8 mouse cellular contexts compared by ENCODE assay signal in genomic region chr2:180499741-180500140, GRCm38 (mm10). TPM values are rescaled to one million over a fixed set of nuclear protein-coding genes. Genes with fewer than 3 reads are reported as not detected.
DNase-seq lines count a peak whose midpoint lies in the region; ATAC-seq and TF ChIP-seq lines count a peak whose summit lies in the region.

Gene Ntsr1, plus strand, starts transcription at chr2:180499976.

- peaks cover 31% of the 10 kb centered on the region for H3K4me1 ChIP-seq in E14TG2a.4 (replicated peaks; ENCODE audit: low read depth, low read length)
- H3K4me1 ChIP-seq in forebrain, embryonic 16.5 days (replicated peaks; ENCODE audit: control insufficient read depth, insufficient read depth, low read length), result peaks cover 36% of the 10 kb centered on the region

- H3K36me3 ChIP-seq in E14TG2a.4 (ENCODE audit: insufficient read depth, low read length), result no peaks in the 10 kb centered on the region
- H3K36me3 ChIP-seq in forebrain, embryonic 16.5 days (ENCODE audit: control insufficient read depth, insufficient read depth), result no peaks in the 10 kb centered on the region

- H3K9ac ChIP-seq in forebrain, embryonic 16.5 days (replicated peaks; ENCODE audit: low read depth, low read length), result peak within 1 kb of the TSS; percentile 63

- H3K27me3 ChIP-seq in E14TG2a.4 (ENCODE audit: insufficient read depth, low read length), result peaks cover 83% of the 10 kb centered on the region
- H3K27me3 ChIP-seq in forebrain, embryonic 16.5 days (replicated peaks; ENCODE audit: control insufficient read depth, insufficient read depth, low read length), result no peaks in the 10 kb centered on the region

- H3K27ac ChIP-seq in gastrocnemius, adult 2 months, result no peak within 1 kb of the TSS
- peak within 1 kb of the TSS; percentile 41; the same call in 1 of the 2 replicates for H3K27ac ChIP-seq in forebrain, embryonic 16.5 days (ENCODE audit: low read length)

- intact Hi-C loops in gastrocnemius, adult 2 months (cut with DNase I), result no loop called here
- intact Hi-C loops in left cerebral cortex, postnatal 4 days (cut with DNase I), result no loop called here

- H3K4me3 ChIP-seq in gastrocnemius, adult 2 months, result peak within 1 kb of the TSS; percentile 18; the same call in 1 of the 2 replicates
- H3K4me3 ChIP-seq in E14TG2a.4 (replicated peaks; ENCODE audit: low read length), result peak within 1 kb of the TSS; percentile 70
- peak within 1 kb of the TSS; percentile 47 for H3K4me3 ChIP-seq in forebrain, embryonic 16.5 days (replicated peaks; ENCODE audit: low read length)

- DNase-seq in gastrocnemius, adult 2 months, result no peak
- DNase-seq in gastrocnemius, adult 8-10 months (ENCODE audit: low spot score in 2 of 2), result no peak
- no peak for DNase-seq in left cerebral cortex, postnatal 4 days
- peak; percentile 75 to 78 for DNase-seq in right cerebral cortex, postnatal 10 days (ENCODE audit: low spot score in 2 of 2)
- no peak for DNase-seq in thymus, postnatal 0 days (ENCODE audit: low spot score)
- DNase-seq in spleen, adult 18-20 months, result no peak

- H3K4me2 ChIP-seq in forebrain, embryonic 16.5 days (ENCODE audit: low read length), result peak within 1 kb of the TSS; percentile 76

- TF ChIP-seq CTCF in gastrocnemius, adult 2 months (IDR thresholded peaks at IDR 0.05), result no peak
- no peak for TF ChIP-seq CTCF in E14TG2a.4 (conservative IDR thresholded peaks at IDR 0.05; ENCODE audit: low read length)

- WGBS in forebrain, embryonic 16.5 days, result 0% methylated on average over 29 of the region's 30 CpGs

- peak; percentile 73 for ATAC-seq in forebrain, embryonic 16.5 days

- no peaks in the 10 kb centered on the region for H3K9me3 ChIP-seq in E14TG2a.4 (ENCODE audit: low read length)
- H3K9me3 ChIP-seq in forebrain, embryonic 16.5 days (ENCODE audit: control insufficient read depth, low read length), result no peaks in the 10 kb centered on the region

RNA-seq across cellular contexts. Expression of gene Ntsr1, which starts in this region (rescaled TPM):
- not detected for total RNA-seq in gastrocnemius, adult 2 months (2021)
- under 1 TPM in 1 of 4 experiments, not detected in 3; 0.11 TPM for total RNA-seq in gastrocnemius, adult 8-10 months (2022)
- polyA plus RNA-seq in forebrain, embryonic 16.5 days (2015; fragmentation: Nextera tagmentation; extraction: Ambion mirVana), result 13.2 and 13.4 TPM in 2 replicates
- total RNA-seq in left cerebral cortex, postnatal 4 days (2021), result 10 to 100 TPM; 52.1 to 54.5 TPM
- polyA plus RNA-seq in thymus, postnatal 0 days (2015; fragmentation: Nextera tagmentation; extraction: Ambion mirVana), result 0.04 and 0.10 TPM in 2 replicates

Comparison
In these comparisons a context has a peak if more than half of its experiments do, and no peak if none do; other contexts are left out.
1. RNA of gene Ntsr1 (total RNA-seq): 52.1 to 54.5 TPM in left cerebral cortex, postnatal 4 days; 0.11 TPM in gastrocnemius, adult 8-10 months and not detected in gastrocnemius, adult 2 months; every median in the first group is over 10 times any median in the second.
2. RNA of gene Ntsr1 (polyA plus RNA-seq): 13.2 to 13.4 TPM in forebrain, embryonic 16.5 days; 0.04 to 0.10 TPM in thymus, postnatal 0 days; every median in the first group is over 10 times any median in the second.
3. DNase-seq: peak in right cerebral cortex, postnatal 10 days (2 of 2); none in gastrocnemius, adult 2 months (single experiment), gastrocnemius, adult 8-10 months (0 of 2), left cerebral cortex, postnatal 4 days (single experiment), thymus, postnatal 0 days (single experiment) and spleen, adult 18-20 months (0 of 2).
4. H3K4me3 ChIP-seq: peak in every context shown above with its lines; median percentile 70 in E14TG2a.4; 47 in forebrain, embryonic 16.5 days; 18 in gastrocnemius, adult 2 months.